Mouse (Mus musculus) erythroblast, embryonic 14.5 days (primary cell): ENCODE measurements around the gene Cyba.

Source experiments
- GATA1 ChIP-seq: IDR thresholded peaks from 2 replicates; pipeline ENCODE4 v1.6.1; 2012; ENCODE audit warnings: low read length, inconsistent platforms, mixed read lengths
- TAL1 ChIP-seq: IDR thresholded peaks from 3 replicates; pipeline ENCODE4 v1.6.1; 2012; ENCODE audit warnings: low read length, inconsistent platforms, mixed read lengths

DNA sequence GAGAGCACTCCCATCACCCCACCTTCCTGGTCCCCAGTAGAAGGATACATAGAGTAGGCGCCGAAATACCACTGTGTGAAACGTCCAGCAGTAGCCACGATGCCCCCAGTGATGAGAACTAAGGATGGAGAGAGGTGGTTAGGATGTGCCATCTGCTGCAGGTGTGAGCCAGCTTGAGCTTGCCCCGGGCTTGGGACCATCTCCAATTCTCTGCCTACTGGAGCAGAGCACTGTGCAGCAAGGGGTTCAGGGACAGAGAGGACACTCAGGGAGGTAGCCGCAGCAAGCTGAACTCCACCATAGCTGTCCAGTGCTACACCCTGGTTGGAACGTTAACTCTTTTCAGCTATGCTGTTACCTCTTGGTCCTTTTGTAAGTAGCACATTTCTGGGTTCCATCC, 5.1 kb downstream of the Cyba start:
- TF ChIP-seq TAL1 = no peak
- no peak for TF ChIP-seq GATA1
